Mouse (Mus musculus) induced T-regulatory cell, adult 2 months (primary cell): ENCODE measurements at regions not wholly inside any gene's neighbourhood (a gene's known extent, or its start where the extent isn't known, plus 50 kb on each side); places are given as distances from the start of the nearest gene placed in this dataset.
"Not testable (repeated sequence)": the region's sequence is repeated elsewhere in the genome, so short reads cannot be mapped to it uniquely, and the experiment has no call there.

Experiments
- DNase-seq: peaks from one replicate; pipeline ENCODE4 v3.0.0-alpha.2; 2012; ENCODE audit warnings: low read depth

- no peak for DNase-seq
Measured at GRCm38 (mm10) chr3:147824451-147824850, 972.3 kb downstream of the Ttll7 start.

GRCm38 (mm10) chr3:147814080-147814650, 962.0 kb downstream of the Ttll7 start:
- no peak for DNase-seq

GRCm38 (mm10) chr3:147802546-147802945, 950.4 kb downstream of the Ttll7 start:
- DNase-seq = no peak

GRCm38 (mm10) chr3:147796524-147796923, 944.4 kb downstream of the Ttll7 start:
- DNase-seq = no peak

DNA sequence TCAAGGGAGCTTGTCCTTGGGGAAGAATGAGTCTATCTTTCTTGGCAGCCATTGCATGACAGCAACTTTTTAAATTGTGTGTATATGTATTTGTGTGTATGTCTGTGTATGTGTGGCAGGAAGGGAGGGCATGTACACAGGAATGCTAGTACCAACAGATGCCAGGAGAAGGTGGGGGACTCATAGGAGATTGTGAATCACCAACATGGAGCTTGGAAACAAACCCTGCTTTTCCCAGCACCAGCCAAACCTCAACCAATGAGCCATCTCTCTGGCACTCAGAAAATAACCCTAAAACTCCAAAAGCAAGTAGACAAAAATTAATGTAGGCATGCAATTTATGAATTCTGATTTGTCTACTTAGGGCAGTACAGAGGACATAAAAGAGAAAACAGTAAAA, 942.9 kb downstream of the Ttll7 start:
- no peak for DNase-seq

DNA sequence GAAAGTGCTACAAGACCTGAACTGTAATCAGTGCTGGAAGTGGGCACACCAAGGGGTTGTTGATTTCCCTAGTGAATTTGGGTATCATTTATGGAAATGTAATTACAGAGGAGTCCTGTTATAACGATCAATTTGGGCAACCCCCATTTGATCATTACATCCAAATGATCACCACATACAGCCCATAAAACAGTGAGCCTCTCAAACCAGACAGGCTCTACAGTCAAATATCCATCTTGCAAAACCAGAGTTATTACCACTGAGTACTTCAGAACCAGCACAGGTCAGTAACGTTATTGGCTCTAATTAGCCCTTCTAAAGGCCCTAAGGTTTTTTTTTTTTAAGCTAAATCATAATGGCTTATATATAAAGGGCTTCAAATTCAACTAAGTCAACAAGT, 934.4 kb downstream of the Ttll7 start:
- DNase-seq = no peak

DNA sequence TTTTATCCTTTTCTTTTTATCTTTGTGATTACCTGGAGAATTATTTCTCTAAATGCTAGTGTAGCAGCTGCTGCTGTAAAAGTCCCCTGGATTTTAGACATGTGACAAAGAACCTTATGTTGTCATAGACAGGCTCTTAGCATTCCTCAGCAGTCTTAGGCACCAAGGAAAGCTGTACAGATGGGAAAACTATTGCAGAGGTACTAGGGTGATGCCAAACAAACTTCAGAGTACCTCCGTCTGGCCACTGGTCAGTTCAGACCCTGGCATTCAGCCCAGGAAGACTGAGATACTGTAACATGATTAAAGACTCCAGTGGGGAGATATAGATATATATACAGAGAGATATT, 898.6 kb downstream of the Ttll7 start:
- DNase-seq = no peak

GRCm38 (mm10) chr3:147749939-147750841, 898.0 kb downstream of the Ttll7 start:
- no peak for DNase-seq

DNA sequence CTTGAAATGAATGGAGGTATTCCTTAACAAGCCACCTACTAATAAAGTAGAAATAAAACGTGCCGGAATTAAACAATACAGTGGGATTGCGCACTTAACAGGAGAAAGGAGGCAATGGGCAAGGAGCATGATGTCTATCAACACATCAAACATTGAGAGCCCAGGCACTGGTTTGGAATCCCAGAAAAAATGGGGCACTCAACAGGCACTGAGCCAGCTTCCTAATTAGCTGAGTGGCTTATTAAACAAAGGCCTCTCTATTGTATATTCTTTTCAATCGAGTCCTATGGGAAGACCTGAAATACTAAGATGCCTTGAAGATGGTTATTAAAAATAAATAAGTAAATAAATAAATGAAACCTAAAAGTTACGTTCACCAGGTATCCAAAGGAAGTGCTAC, 897.3 kb downstream of the Ttll7 start:
- no peak for DNase-seq

DNA sequence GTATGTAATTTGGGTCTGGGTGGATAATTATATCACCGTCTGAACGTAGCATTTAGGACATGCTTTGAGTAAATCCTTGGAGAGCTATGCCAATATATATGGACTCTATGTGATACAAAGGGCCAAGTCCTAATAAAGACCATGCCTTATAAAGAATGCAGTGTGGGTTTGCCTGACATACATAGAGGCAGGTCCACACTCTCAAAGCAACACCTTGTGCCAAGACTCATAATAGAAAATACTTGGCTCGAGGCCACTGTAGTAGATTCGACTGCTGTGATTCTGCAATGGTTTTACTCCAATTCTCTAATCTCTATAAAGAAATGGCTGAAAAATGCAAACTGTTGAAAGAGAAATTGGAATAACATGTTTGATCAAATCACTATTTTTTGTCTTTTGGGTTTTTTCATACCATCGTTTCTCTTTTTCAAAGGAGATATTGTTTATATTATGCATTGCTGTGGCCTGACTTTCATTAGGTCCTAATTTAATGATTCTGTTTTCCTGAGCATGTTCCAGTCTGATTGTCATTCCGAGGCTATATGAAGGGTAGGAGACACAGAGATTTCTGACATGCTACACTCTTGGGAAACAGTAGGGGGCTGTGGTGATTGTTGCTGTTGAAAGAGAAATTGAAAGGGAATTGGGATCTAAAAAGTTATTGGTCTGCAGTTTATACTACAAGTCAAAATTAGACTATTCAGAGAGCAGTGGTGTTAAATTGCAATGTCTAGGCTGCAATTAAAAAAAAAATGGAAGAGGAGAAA, 884.7 kb downstream of the Ttll7 start:
- DNase-seq = no peak

- DNase-seq = no peak
Measured at GRCm38 (mm10) chr3:147716391-147716790, 864.2 kb downstream of the Ttll7 start.

DNA sequence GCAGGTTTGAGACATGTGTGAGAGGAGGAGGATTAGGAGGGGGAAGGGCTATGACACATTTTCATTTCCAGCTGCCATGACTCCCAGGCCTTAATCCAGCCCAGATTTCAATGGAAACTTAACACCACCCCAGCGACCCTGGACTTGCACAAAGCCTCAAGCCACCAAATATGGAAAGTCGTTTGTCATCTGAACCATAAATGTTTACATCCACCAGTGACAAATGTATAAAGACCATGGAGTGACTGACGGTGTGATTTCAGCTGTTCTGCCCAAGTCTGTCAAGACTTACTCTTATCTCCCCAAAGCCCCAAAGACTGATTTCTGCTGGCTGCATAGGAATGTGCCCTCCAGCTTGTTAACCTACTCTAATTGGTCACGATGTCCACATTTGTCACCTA, 855.2 kb downstream of the Ttll7 start:
- DNase-seq = no peak

GRCm38 (mm10) chr3:147683730-147684129, 831.6 kb downstream of the Ttll7 start:
- DNase-seq = no peak

DNA sequence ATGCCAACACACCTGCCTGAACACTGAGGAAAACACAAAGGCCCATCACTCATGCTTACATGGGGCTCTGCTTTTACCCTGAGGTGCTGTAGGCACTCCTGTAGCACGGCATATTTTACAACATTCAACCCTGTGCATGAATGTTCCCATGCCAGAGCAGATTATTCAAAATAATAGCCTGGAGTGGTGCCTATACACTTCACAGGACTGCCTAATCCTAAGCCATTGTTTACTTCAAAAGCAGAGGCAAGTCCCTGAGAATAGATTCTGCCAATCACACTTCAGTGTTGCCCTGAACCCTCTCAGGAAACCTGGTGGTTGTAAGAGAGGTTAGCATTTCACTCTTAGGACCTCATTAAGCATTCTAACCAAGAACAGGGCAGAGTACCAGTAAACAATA, 828.1 kb downstream of the Ttll7 start:
- no peak for DNase-seq

DNA sequence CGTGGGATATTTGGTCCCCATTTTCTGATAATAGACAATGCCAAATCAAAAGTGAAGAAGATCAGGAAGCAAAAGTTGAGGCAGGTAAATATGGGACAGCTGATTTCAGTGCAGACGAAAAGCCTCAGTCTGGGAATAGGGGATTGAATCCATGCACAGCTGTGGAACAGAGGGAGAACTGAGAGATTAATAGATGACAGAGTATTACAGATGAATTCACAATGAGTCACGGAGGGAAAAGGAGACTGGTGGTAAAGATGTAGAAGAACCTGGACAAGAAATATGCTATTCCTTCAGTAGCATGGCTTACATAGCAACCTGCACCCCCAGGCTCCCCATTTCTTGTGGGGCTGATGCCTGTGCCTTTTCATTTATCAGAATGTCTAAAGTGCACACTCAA, 810.4 kb downstream of the Ttll7 start:
- no peak for DNase-seq

GRCm38 (mm10) chr3:147652849-147653248, 800.7 kb downstream of the Ttll7 start:
- DNase-seq = no peak

GRCm38 (mm10) chr3:147635486-147635885, 783.3 kb downstream of the Ttll7 start:
- DNase-seq = not testable (repeated sequence)

DNA sequence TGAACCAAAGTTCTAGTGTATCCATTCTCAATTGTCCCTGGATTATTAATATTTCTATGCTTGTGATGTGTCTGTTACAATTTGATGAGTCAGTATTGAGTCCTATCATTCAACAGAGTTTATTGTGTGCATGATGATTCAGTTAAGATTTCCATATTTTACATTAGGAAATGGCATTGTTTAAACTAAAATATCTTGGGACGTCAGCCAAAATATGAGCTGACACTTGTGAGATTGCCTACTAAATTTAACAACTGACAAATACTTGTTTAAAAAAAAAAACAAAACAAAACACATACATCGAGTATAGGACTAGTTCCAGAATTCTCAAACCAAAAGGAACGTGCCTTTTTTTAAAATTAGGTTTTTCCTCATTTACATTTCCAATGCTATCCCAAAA, 779.0 kb downstream of the Ttll7 start:
- DNase-seq = no peak

GRCm38 (mm10) chr3:147583697-147584315, 731.6 kb downstream of the Ttll7 start:
- DNase-seq = no peak

GRCm38 (mm10) chr3:147571850-147572249, 719.7 kb downstream of the Ttll7 start:
- DNase-seq = no peak

GRCm38 (mm10) chr3:147545329-147546006, 693.3 kb downstream of the Ttll7 start:
- DNase-seq = no peak

- DNase-seq = no peak
Measured at GRCm38 (mm10) chr3:147542285-147542684, 690.1 kb downstream of the Ttll7 start.
